Mouse (Mus musculus): ENCODE measurements around the gene Ak2. TPM values are rescaled to one million over a fixed set of nuclear protein-coding genes. Genes with fewer than 3 reads are reported as not detected.

Gene Ak2
- total and polyA plus RNA-seq, 3 experiments, result 330 to 366 TPM; not detected in 1

- TF ChIP-seq ETS1 (IDR thresholded peaks at IDR 0.05; ENCODE audit: low read depth, low read length) (0 out of 2 replicates have a peak, but pooled peaks have one; percentile 9), NELFE (IDR thresholded peaks at IDR 0.05; ENCODE audit: low read depth, low read length) (peak; percentile 95), NRF1 (IDR thresholded peaks at IDR 0.05; ENCODE audit: insufficient read depth, low read depth, low read length, poor library complexity, severe bottlenecking) (peak; percentile 92)
These were observed 65.9 kb downstream of the Ak2 start (continued) for GRCm38 (mm10) chr4:129057533-129058206.

GRCm38 (mm10) chr4:129058207-129059092 is 66.7 kb downstream of the Ak2 start, which contains the start of gene Rnf19b:
Rnf19b (plus strand) TSS chr4:129058271.
- no peak for TF ChIP-seq TCF12 (IDR thresholded peaks at IDR 0.05; ENCODE audit: low read depth, low read length)
- 0 out of 2 replicates have a peak, but pooled peaks have one; percentile 25 for TF ChIP-seq HCFC1 (IDR thresholded peaks at IDR 0.05; ENCODE audit: low read depth, low read length)
- TF ChIP-seq TBP (IDR thresholded peaks at IDR 0.05; ENCODE audit: low read depth, low read length), result no peak
- Histone ChIP-seq H3K9ac (ENCODE audit: control insufficient read depth, low read depth, low read length, poor library complexity, severe bottlenecking) (peak within 1 kb of the TSS; percentile 86), H3K79me2 (ENCODE audit: control insufficient read depth, insufficient read depth, low read length, poor library complexity) (peaks cover 31% of the 10 kb centered on the region), H3K36me3 (ENCODE audit: control insufficient read depth in 1 of 2, insufficient read depth in 2 of 2, low read length in 2 of 2) (peaks cover 0 to 36% of the 10 kb centered on the region in 2 experiments; a peak in 2 of 4 replicates), H3K4me3 (ENCODE audit: control insufficient read depth in 1 of 2, insufficient read depth in 1 of 2, low read depth in 2 of 2, low read length in 2 of 2) (peak within 1 kb of the TSS; percentile 79 to 88), H3K4me1 (ENCODE audit: control insufficient read depth in 1 of 2, insufficient read depth in 2 of 2, low read length in 2 of 2) (peaks cover 18 to 23% of the 10 kb centered on the region in 2 experiments), H3K27ac (ENCODE audit: control insufficient read depth, low read depth, low read length) (peak within 1 kb of the TSS; percentile 82), H3K27me3 (ENCODE audit: control insufficient read depth in 1 of 2, insufficient read depth in 2 of 2, low read length in 2 of 2) (no peaks in the 10 kb centered on the region), H3K9me3 (replicated peaks; ENCODE audit: insufficient read depth, low read length) (no peaks in the 10 kb centered on the region)
- DNase-seq (ENCODE audit: low read depth, low spot score), result peak; percentile 64

- TF ChIP-seq MAX (IDR thresholded peaks at IDR 0.05; ENCODE audit: low read length), result peak; percentile 59; the same call in 1 of the 2 replicates
- TF ChIP-seq MXI1 (IDR thresholded peaks at IDR 0.05; ENCODE audit: low read depth, low read length), result peak; percentile 96
- TF ChIP-seq MAFK (IDR thresholded peaks at IDR 0.05; ENCODE audit: borderline replicate concordance, low read depth, low read length), result no peak
- TF ChIP-seq USF2 (IDR thresholded peaks at IDR 0.05; ENCODE audit: borderline replicate concordance in 1 of 2, insufficient read depth in 1 of 2, low read depth in 1 of 2, low read length in 2 of 2), result no peak
- peak; percentile 80 for TF ChIP-seq SIN3A (IDR thresholded peaks at IDR 0.05; ENCODE audit: low read length)
- no peak for TF ChIP-seq ZKSCAN1 (IDR thresholded peaks at IDR 0.05; ENCODE audit: low read depth, low read length)
- TF ChIP-seq CHD2 (IDR thresholded peaks at IDR 0.05; ENCODE audit: low read length), result no peak
- no peak for TF ChIP-seq POLR2AphosphoS2 (IDR thresholded peaks at IDR 0.05; ENCODE audit: low read length)
- no peak for TF ChIP-seq KAT2A (conservative IDR thresholded peaks at IDR 0.05; ENCODE audit: low read depth, low read length)
- TF ChIP-seq MYB (IDR thresholded peaks at IDR 0.05; ENCODE audit: low read depth, low read length), result no peak
- TF ChIP-seq MYC (IDR thresholded peaks at IDR 0.05; ENCODE audit: low read depth, low read length), result 0 out of 2 replicates have a peak, but pooled peaks have one; percentile 29
- no peak for TF ChIP-seq POLR2AphosphoS5 (IDR thresholded peaks at IDR 0.05; ENCODE audit: borderline replicate concordance, low read depth, low read length)
- H3K4me1 ChIP-seq (ENCODE audit: control insufficient read depth in 1 of 2, insufficient read depth in 2 of 2, low read length in 2 of 2), result peaks cover 18 to 23% of the 10 kb centered on the region in 2 experiments
- H3K9me3 ChIP-seq (replicated peaks; ENCODE audit: insufficient read depth, low read length), result no peaks in the 10 kb centered on the region
- no peak overlapping the region for H3K27ac ChIP-seq (ENCODE audit: control insufficient read depth, low read depth, low read length)
- DNase-seq (ENCODE audit: low read depth, low spot score), result peak; percentile 83
- H3K4me3 ChIP-seq (ENCODE audit: control insufficient read depth in 1 of 2, insufficient read depth in 1 of 2, low read depth in 2 of 2, low read length in 2 of 2), result peak overlapping the region; percentile 79 to 88
- H3K36me3 ChIP-seq (ENCODE audit: control insufficient read depth in 1 of 2, insufficient read depth in 2 of 2, low read length in 2 of 2), result peaks cover 0 to 36% of the 10 kb centered on the region in 2 experiments; a peak in 2 of 4 replicates
- peaks cover 31% of the 10 kb centered on the region for H3K79me2 ChIP-seq (ENCODE audit: control insufficient read depth, insufficient read depth, low read length, poor library complexity)
- H3K9ac ChIP-seq (ENCODE audit: control insufficient read depth, low read depth, low read length, poor library complexity, severe bottlenecking), result peak overlapping the region; percentile 86
- no peaks in the 10 kb centered on the region for H3K27me3 ChIP-seq (ENCODE audit: control insufficient read depth in 1 of 2, insufficient read depth in 2 of 2, low read length in 2 of 2)
These were observed 67.4 kb downstream of the Ak2 start for GRCm38 (mm10) chr4:129059125-129059551.

All from MEL (cell line).